Mouse (Mus musculus) brain, embryonic 14.5 days (tissue): ENCODE data around the gene Csf3r.

Experiments
- CTCF ChIP-seq: fragments of 200-500 bp; IDR thresholded peaks from 2 replicates; pipeline ENCODE4 v1.5.1; 2012; ENCODE audit warnings: inconsistent platforms, mild to moderate bottlenecking, moderate library complexity, borderline replicate concordance; ENCODE audit not compliant: insufficient read depth, insufficient read length; ENCODE audit errors: extremely low read depth
- POLR2A ChIP-seq: fragments of 200-500 bp; IDR thresholded peaks from 2 replicates; pipeline ENCODE4 v1.6.1; 2012; ENCODE audit warnings: mild to moderate bottlenecking, inconsistent platforms, borderline replicate concordance; ENCODE audit not compliant: poor library complexity, insufficient read depth, insufficient read length, severe bottlenecking; ENCODE audit errors: extremely low read depth

DNA sequence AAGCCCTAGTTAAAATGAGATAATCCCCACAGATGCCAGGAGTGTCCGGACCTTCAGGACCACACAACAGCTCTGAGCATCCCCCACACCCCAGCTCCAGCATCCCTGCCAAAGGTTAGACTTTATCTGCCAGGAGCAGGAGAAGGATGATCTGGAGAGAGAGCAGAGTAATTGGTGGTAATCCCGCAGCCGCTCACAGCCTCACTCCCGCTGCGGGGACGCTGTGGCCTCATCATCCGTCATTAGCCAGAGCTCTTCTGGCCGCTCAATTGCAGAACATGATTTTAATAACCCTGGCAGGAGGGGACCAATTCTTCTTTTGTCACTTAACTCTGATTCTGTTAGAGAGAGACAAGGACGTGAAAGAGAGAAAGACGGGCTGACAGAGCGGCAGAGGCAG, 35.3 kb upstream of the Csf3r start:
- TF ChIP-seq CTCF: no peak
- TF ChIP-seq POLR2A: no peak
